Mouse (Mus musculus): Measurements from ENCODE around the gene Nrxn3. TPM values are rescaled to one million over a fixed set of nuclear protein-coding genes. Genes with fewer than 3 reads are reported as not detected.

Gene Nrxn3
- polyA plus RNA-seq, 1 experiment = 0.09 TPM

DNA sequence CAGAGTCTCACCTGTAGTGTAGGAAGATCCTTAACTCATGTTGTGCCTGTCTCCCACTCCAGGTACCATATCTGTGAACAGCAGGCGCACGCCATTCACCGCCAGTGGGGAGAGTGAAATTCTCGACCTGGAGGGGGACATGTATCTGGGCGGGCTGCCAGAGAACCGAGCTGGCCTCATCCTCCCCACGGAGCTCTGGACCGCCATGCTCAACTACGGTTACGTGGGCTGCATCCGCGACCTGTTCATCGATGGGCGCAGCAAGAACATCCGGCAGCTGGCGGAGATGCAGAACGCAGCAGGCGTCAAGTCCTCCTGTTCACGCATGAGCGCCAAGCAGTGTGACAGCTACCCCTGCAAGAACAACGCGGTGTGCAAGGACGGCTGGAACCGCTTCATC, 537.4 kb downstream of the Nrxn3 start:
- Histone ChIP-seq H3K36me3 (replicated peaks; ENCODE audit: low read length) (no peaks in the 10 kb centered on the region), H3K4me3 (replicated peaks) (peak overlapping the region; percentile 66), H3K27me3 (replicated peaks) (no peaks in the 10 kb centered on the region), H3K9me3 (peaks cover 10% of the 10 kb centered on the region), H3K4me1 (no peaks in the 10 kb centered on the region)
- TF ChIP-seq FLI1 (IDR thresholded peaks at IDR 0.05; ENCODE audit: low read length) = no peak
- no peak for TF ChIP-seq GATA1 (IDR thresholded peaks at IDR 0.05; ENCODE audit: borderline replicate concordance, low read length)

DNA sequence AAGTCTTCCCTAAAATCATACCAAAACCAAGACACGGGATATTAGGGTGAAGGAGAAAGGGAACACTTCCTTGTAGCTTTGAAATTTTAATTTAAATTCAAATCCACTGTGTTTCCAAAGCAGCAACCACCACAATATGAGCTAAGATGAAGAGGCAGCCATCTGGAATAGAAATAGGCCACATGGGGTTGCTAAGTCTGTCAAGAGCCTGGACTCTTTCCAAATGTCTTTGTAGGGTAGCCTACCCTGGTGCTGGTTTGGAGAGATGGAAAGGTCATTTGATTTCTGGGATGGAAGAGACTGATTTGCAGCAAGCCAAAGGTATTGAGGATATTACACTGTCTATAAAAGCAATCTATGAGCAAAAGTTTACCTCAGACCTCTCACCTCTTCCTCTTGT, 539.6 kb downstream of the Nrxn3 start:
- TF ChIP-seq FLI1 (IDR thresholded peaks at IDR 0.05; ENCODE audit: low read length) = no peak
- TF ChIP-seq GATA1 (IDR thresholded peaks at IDR 0.05; ENCODE audit: borderline replicate concordance, low read length) = no peak
- Histone ChIP-seq H3K36me3 (replicated peaks; ENCODE audit: low read length) (no peaks in the 10 kb centered on the region), H3K27me3 (replicated peaks) (no peaks in the 10 kb centered on the region), H3K4me3 (replicated peaks) (no peak overlapping the region), H3K9me3 (peaks cover 7% of the 10 kb centered on the region), H3K4me1 (no peaks in the 10 kb centered on the region)

DNA sequence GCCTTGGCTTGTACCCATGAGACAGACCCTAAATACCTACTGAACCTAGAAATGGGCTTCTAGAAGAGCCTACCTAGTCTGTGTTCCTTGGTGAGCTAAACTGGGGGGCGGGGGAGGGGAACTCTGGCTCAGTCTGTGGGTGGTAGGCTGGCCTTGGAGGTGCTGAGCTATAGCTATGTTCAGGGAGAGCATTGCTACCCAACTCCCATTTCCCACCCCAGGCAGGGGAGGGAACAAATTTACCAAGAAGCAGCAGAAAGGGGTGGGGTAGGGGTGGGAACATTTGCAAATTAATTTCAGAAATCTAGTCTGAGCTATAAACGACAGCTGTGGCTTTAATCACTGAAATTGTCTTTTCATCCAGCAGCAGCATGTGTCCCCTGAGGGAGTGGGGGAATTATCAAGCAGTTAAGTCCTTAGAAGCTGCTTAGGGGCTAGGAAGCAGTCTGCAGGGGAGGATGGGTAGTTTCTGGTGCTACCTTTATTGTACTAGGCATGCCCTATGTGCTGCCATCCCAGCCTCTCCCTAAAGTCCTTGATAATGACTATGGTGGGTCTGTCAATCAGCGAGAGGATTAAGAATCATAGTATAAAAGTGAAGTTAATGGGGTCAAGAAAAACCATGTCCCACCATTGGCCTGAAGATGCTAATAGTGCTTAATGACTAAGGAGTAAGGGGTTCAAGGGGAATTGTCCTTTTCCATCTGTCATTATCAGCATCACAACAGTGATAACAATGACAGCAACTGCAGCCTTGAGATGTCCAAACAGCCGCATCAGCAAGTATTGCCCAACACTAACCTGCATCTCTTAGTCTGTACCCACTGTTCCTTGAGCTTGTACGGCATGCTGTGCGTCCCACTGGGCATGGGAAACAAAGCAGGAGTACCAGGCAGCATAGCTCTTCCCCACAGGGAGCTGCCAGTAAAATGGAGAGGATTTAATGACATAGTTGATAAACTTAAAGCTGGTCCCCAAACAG, 560.0 kb downstream of the Nrxn3 start:
- Histone ChIP-seq H3K4me3 (replicated peaks) (no peak overlapping the region), H3K4me1 (no peaks in the 10 kb centered on the region), H3K27me3 (replicated peaks) (no peaks in the 10 kb centered on the region), H3K36me3 (replicated peaks; ENCODE audit: low read length) (no peaks in the 10 kb centered on the region), H3K9me3 (0 out of 2 replicates have a peak, but pooled peaks cover 8% of the 10 kb centered on the region)
- TF ChIP-seq FLI1 (IDR thresholded peaks at IDR 0.05; ENCODE audit: low read length) = no peak
- TF ChIP-seq GATA1 (IDR thresholded peaks at IDR 0.05; ENCODE audit: borderline replicate concordance, low read length) = no peak

DNA sequence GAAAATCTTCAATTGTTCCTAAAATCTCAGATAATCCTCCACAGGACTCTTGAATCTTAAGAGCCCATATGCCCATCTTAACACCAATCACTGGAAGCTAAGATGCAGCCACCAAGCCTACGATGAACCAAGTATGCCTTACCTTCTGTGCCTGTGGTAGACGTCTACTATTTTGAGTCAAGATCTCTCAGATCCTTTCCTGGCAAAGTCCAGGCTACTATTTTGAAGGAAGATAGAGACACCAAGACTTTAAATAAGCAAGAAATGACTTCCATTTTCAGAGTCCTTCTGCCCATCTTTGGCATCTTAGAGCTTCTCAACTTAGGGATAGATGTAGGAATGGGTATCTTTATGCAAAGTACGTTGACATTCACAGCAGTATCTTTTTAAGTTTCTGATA, 561.7 kb downstream of the Nrxn3 start:
- Histone ChIP-seq H3K27me3 (replicated peaks) (no peaks in the 10 kb centered on the region), H3K9me3 (0 out of 2 replicates have a peak, but pooled peaks cover 8% of the 10 kb centered on the region), H3K4me1 (no peaks in the 10 kb centered on the region), H3K36me3 (replicated peaks; ENCODE audit: low read length) (no peaks in the 10 kb centered on the region), H3K4me3 (replicated peaks) (no peak overlapping the region)
- TF ChIP-seq GATA1 (IDR thresholded peaks at IDR 0.05; ENCODE audit: borderline replicate concordance, low read length) (no peak), FLI1 (IDR thresholded peaks at IDR 0.05; ENCODE audit: low read length) (no peak)

DNA sequence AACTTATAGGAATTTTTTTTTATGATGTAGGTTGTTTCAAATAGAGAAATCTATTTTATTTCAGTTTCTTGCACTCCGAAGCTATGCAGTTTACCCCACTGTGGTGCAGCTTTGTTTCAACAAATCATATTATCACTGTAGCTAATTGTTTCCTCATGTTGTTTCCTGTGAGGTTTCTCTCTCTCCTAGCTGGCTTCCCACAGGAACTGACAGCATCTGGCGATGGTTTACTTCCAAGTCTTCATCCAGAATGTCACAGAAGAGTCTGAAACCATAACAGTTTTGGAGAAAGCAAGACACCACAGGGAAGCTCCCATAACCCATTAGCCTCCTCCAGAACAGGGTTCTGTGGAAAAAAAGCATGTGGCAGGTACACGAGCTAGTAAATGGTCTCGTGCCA, 564.4 kb downstream of the Nrxn3 start:
- Histone ChIP-seq H3K4me3 (replicated peaks) (no peak overlapping the region), H3K4me1 (no peaks in the 10 kb centered on the region), H3K36me3 (replicated peaks; ENCODE audit: low read length) (no peaks in the 10 kb centered on the region), H3K9me3 (0 out of 2 replicates have a peak, but pooled peaks cover 8% of the 10 kb centered on the region), H3K27me3 (replicated peaks) (no peaks in the 10 kb centered on the region)
- TF ChIP-seq FLI1 (IDR thresholded peaks at IDR 0.05; ENCODE audit: low read length) (no peak), GATA1 (IDR thresholded peaks at IDR 0.05; ENCODE audit: borderline replicate concordance, low read length) (no peak)

DNA sequence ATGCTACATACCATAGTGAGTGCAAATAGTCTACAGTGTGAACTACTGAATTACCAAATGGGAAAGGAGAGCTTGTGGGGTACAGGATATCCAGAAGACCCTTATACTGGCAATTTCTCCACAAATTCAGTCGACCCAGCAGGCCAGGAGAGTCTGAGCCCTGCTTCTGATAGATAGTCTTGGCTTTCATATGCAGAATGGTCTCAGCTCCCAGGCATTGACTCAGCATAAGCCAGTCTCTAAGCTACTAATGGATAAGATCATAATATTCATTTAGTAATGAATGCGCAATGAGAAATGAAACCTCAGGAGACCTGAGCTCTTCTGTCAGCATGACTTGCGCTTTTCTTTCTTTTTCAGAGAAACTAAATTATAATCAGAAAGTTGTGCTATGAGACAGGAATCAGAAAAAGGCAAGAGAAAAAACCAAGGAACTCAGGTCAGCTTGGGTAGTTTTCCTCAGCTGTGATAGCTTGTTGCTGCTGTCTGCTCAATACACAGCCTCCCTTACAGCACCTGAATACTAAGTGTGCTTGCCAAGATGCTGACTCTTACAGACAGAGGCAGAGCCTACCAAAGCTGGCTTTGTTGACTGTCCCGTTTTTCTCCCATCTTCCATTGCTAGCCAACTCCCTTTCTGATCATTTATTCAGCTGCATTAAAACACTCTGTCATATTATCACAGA, 567.1 kb downstream of the Nrxn3 start:
- no peaks in the 10 kb centered on the region for H3K27me3 ChIP-seq (replicated peaks)
- H3K4me3 ChIP-seq (replicated peaks) = no peak overlapping the region
- H3K9me3 ChIP-seq = no peaks in the 10 kb centered on the region
- no peaks in the 10 kb centered on the region for H3K4me1 ChIP-seq
- TF ChIP-seq FLI1 (IDR thresholded peaks at IDR 0.05; ENCODE audit: low read length) (no peak), GATA1 (IDR thresholded peaks at IDR 0.05; ENCODE audit: borderline replicate concordance, low read length) (no peak)
- H3K36me3 ChIP-seq (replicated peaks; ENCODE audit: low read length) = no peaks in the 10 kb centered on the region

DNA sequence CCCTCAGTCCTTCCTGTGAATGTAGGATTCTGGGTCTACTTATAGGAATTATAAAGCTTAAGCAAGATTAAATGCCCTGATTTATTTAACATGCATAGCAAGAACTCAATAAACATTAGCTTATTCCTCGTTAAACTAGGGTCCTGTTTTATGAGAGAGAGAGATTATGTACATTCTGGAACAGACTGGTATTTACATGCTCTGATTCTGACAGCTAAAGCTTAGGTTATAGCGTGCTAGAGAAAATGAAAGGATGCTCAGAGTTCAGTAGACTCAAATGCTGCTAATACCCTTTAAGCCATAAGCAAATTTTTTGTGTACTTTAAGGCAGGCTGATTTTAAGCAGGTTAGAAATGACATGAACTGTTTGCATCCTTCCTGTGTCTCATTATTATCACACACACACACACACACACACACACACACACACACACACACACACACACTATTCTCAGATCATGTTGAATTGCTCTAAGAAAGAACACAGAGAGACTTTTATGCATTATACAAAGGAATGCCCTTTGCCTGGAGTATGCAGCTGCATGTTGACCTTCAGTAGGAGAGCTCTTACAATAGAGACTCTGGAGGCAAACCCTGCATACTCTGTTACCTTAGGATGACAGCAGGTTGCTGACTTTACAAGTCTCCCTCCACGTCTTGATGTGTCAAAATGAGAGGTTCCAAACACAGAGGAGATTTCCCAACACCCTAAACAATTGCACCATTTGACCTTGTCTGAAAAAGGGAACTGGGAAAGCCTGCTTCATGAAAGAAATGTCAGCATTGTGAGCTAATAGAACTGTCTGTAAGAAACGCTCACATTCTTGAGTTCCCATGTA, 568.3 kb downstream of the Nrxn3 start:
- Histone ChIP-seq H3K4me1 (no peaks in the 10 kb centered on the region), H3K36me3 (replicated peaks; ENCODE audit: low read length) (no peaks in the 10 kb centered on the region), H3K27me3 (replicated peaks) (no peaks in the 10 kb centered on the region), H3K4me3 (replicated peaks) (no peak overlapping the region), H3K9me3 (no peaks in the 10 kb centered on the region)
- TF ChIP-seq GATA1 (IDR thresholded peaks at IDR 0.05; ENCODE audit: borderline replicate concordance, low read length) = no peak

DNA sequence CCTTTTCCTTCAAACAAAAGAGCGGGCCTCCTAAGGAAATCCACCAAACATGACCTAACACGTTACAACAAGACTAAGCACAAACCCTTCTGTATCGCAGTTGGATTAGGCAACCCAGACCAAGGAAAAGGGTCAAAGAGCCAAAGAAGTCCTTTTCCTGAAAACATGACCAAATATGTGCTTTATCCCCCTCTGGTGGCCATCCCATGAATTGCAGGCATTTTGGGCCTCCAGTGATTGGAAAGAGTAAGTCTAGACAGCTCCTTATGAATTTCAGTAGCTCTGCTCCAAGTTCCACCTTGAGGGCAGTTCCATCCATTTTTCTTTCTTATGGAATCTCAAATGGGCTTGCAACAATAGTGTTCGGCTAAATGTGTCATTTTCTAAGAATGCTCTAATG, 579.3 kb downstream of the Nrxn3 start:
- Histone ChIP-seq H3K27me3 (replicated peaks) (no peaks in the 10 kb centered on the region), H3K4me3 (replicated peaks) (no peak overlapping the region), H3K9me3 (no peaks in the 10 kb centered on the region), H3K36me3 (replicated peaks; ENCODE audit: low read length) (no peaks in the 10 kb centered on the region), H3K4me1 (no peaks in the 10 kb centered on the region)
- TF ChIP-seq FLI1 (IDR thresholded peaks at IDR 0.05; ENCODE audit: low read length) = no peak
- TF ChIP-seq GATA1 (IDR thresholded peaks at IDR 0.05; ENCODE audit: borderline replicate concordance, low read length) = no peak

DNA sequence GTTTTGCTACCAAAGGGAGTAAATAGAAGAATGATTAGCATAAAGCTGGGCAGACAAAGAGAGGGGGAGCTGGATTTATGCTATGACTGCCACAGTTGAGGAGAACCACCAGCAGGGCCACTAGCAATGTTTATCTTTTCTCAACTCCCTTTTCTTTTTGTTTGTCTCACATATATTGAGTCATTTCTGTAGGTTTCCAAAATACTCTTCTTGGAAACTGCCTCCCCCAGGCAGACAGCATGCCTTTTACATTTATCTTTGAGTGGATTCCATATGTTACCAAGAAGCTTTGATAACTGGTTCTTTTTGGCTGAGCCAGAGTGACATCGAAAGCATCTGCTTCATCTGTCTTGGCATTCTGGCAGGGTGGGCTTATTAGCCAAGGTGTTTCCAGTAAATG, 587.5 kb downstream of the Nrxn3 start:
- H3K27me3 ChIP-seq (replicated peaks) = no peaks in the 10 kb centered on the region
- H3K4me3 ChIP-seq (replicated peaks) = no peak overlapping the region
- H3K9me3 ChIP-seq = no peaks in the 10 kb centered on the region
- TF ChIP-seq FLI1 (IDR thresholded peaks at IDR 0.05; ENCODE audit: low read length) = no peak
- no peaks in the 10 kb centered on the region for H3K36me3 ChIP-seq (replicated peaks; ENCODE audit: low read length)
- no peaks in the 10 kb centered on the region for H3K4me1 ChIP-seq
